Comparison of ENCODE assay signal across 8 mouse cellular contexts in genomic region chr16:46496031-46496868, GRCm38 (mm10). TPM values are rescaled to one million over a fixed set of nuclear protein-coding genes. Genes with fewer than 3 reads are reported as not detected.
DNase-seq lines count a peak whose midpoint lies in the region; ATAC-seq and TF ChIP-seq lines count a peak whose summit lies in the region.

No protein-coding gene starts in this region.

- 1% methylated on average over 86 of the region's 96 CpGs for WGBS in cerebellum, adult 2 months
- 0% methylated on average over 26 of the region's 96 CpGs for WGBS in lung, postnatal 0 days

- no peaks in the 10 kb centered on the region for H3K9me3 ChIP-seq in lung, postnatal 0 days (ENCODE audit: low read length)

- POLR2A ChIA-PET in Patski (lab: Charles Lee): interaction anchor here (0.6 kb wide), 1 partner anchor 647 kb away, joined by 3 read pairs; no protein-coding TSS in a partner anchor

- H3K27me3 ChIP-seq in Patski: peaks cover 10% of the 10 kb centered on the region
- H3K27me3 ChIP-seq in cerebellum, adult 2 months (ENCODE audit: control insufficient read depth, insufficient read depth, low read length): no peaks in the 10 kb centered on the region
- no peaks in the 10 kb centered on the region for H3K27me3 ChIP-seq in lung, postnatal 0 days (replicated peaks; ENCODE audit: insufficient read depth, low read length)

- in situ Hi-C loops in Patski (cut with MboI; ENCODE audit: low pct_unique_long_range_greater_than_20kb): no loop called here

- DNase-seq in Patski (ENCODE audit: low read depth, low spot score): no peak
- DNase-seq in cerebellum, adult 2 months: peak; percentile 51 to 65
- peak; percentile 53 to 69 for DNase-seq in heart, postnatal 36 days
- peak; percentile 72 to 83 for DNase-seq in kidney, postnatal 4 days
- DNase-seq in lung, postnatal 0 days (ENCODE audit: low spot score): peak; percentile 72
- DNase-seq in retina, postnatal 7 days (ENCODE audit: low read depth, low spot score): peak; percentile 28
- DNase-seq in MN1 (ENCODE audit: low spot score): no peak

- peak overlapping the region; percentile 76 for H3K4me2 ChIP-seq in lung, postnatal 0 days (replicated peaks; ENCODE audit: low read depth, low read length)

- H3K4me1 ChIP-seq in cerebellum, adult 2 months (ENCODE audit: control insufficient read depth, insufficient read depth, low read length): no peaks in the 10 kb centered on the region; the same call in 1 of the 2 replicates
- H3K4me1 ChIP-seq in lung, postnatal 0 days (ENCODE audit: insufficient read depth, low read depth, low read length): peaks cover 11% of the 10 kb centered on the region; the same call in 1 of the 2 replicates

- no peaks in the 10 kb centered on the region; the same call in 1 of the 2 replicates for H3K36me3 ChIP-seq in lung, postnatal 0 days (ENCODE audit: insufficient read depth, low read length)

- CTCF ChIA-PET in Patski (lab: Charles Lee): no interaction called here

- no peak for TF ChIP-seq POLR2A in cerebellum, adult 2 months (IDR thresholded peaks at IDR 0.05; ENCODE audit: borderline replicate concordance, insufficient read depth, low read length)

- no peak for TF ChIP-seq CTCF in Patski (IDR thresholded peaks at IDR 0.05)
- no peak for TF ChIP-seq CTCF in cerebellum, adult 2 months (IDR thresholded peaks at IDR 0.05; ENCODE audit: borderline replicate concordance, insufficient read depth, low read depth, low read length)
- TF ChIP-seq CTCF in lung, postnatal 0 days (IDR thresholded peaks at IDR 0.05): no peak

- H3K27ac ChIP-seq in cerebellum, adult 2 months (ENCODE audit: insufficient read depth, low read length): peak overlapping the region; percentile 57; the same call in 1 of the 2 replicates
- H3K27ac ChIP-seq in lung, postnatal 0 days (ENCODE audit: low read length): peak overlapping the region; percentile 94

- peak overlapping the region; percentile 85 for H3K9ac ChIP-seq in lung, postnatal 0 days (replicated peaks; ENCODE audit: low read depth)

- no peak for TF ChIP-seq EP300 in lung, postnatal 0 days (IDR thresholded peaks at IDR 0.05)

- peak overlapping the region; percentile 64 for H3K4me3 ChIP-seq in cerebellum, adult 2 months (replicated peaks; ENCODE audit: insufficient read depth, low read depth, low read length)
- H3K4me3 ChIP-seq in lung, postnatal 0 days (ENCODE audit: low read depth, low read length): peak overlapping the region; percentile 87

- ATAC-seq in Patski: peak; percentile 45
- peak; percentile 4; the same call in 1 of the 2 replicates for ATAC-seq in frontal cortex, adult (ENCODE audit: low TSS enrichment)
- ATAC-seq in lung, postnatal 0 days: peak; percentile 25

- intact Hi-C loops in heart, postnatal 36 days (cut with DNase I): loop anchor here (10.0 kb wide), 1 partner anchor 1751 kb away; the partner anchor contains the start of gene Gtpbp8

RNA-seq across cellular contexts. Expression of gene Nectin3, which starts 2.1 kb away (rescaled TPM):
- 14.2 TPM for polyA plus RNA-seq in Patski (2021)
- 9.4 and 11.3 TPM in 2 replicates for polyA plus RNA-seq in cerebellum, adult 2 months (2012; rRNA removed)
- 10 to 100 TPM in 1 of 2 experiments, 1 to 10 TPM in 1; 8.3 to 10.7 TPM for total RNA-seq in heart, postnatal 36 days (2021)
- polyA plus RNA-seq in lung, postnatal 0 days (2015; fragmentation: Nextera tagmentation; extraction: Ambion mirVana): 56.6 and 72.8 TPM in 2 replicates

Comparison
In these comparisons a context has a peak if more than half of its experiments do, and no peak if none do; other contexts are left out.
1. DNase-seq: peak in cerebellum, adult 2 months (2 of 2), heart, postnatal 36 days (2 of 2), kidney, postnatal 4 days (2 of 2), lung, postnatal 0 days (single experiment) and retina, postnatal 7 days (single experiment); none in Patski (single experiment) and MN1 (single experiment).
2. Peak in every context shown above with its lines, with median percentiles within 50 percentile points of each other: ATAC-seq.